8 mouse cellular contexts compared by ENCODE assay signal in genomic region chr8:4250306-4250970, GRCm38 (mm10). TPM values are rescaled to one million over a fixed set of nuclear protein-coding genes. Genes with fewer than 3 reads are reported as not detected.
A peak's percentile ranks its signal among the peaks of the same experiment; 100 is the strongest.
DNase-seq lines count a peak whose midpoint lies in the region; ATAC-seq lines count a peak whose summit lies in the region.

No protein-coding gene starts in this region.

- H3K27me3 ChIP-seq in hindbrain, embryonic 14.5 days (ENCODE audit: control insufficient read depth, insufficient read depth, low read length): no peaks in the 10 kb centered on the region

- no peak overlapping the region for H3K27ac ChIP-seq in hindbrain, embryonic 14.5 days

- 30% methylated on average over 26 of the region's 26 CpGs for WGBS in hindbrain, embryonic 14.5 days

- DNase-seq in T-cell, adult 2 months (ENCODE audit: low spot score): peak; percentile 84
- peak; percentile 79 for DNase-seq in cerebellum, adult 8-10 months
- peak; percentile 79 for DNase-seq in hindbrain, embryonic 14.5 days (ENCODE audit: low spot score)
- DNase-seq in left cerebral cortex, adult 11 months (ENCODE audit: low spot score): peak; percentile 70
- peak; percentile 85 for DNase-seq in right cerebral cortex, postnatal 25 days
- peak; percentile 75 to 89 for DNase-seq in urinary bladder, postnatal 4 days (ENCODE audit: low spot score in 2 of 2)

- peak; percentile 55 for ATAC-seq in frontal cortex, adult (ENCODE audit: low TSS enrichment)
- 0 out of 2 replicates have a peak, but pooled peaks have one; percentile 3 for ATAC-seq in hindbrain, embryonic 14.5 days (ENCODE audit: low FRiP score)
- ATAC-seq in megakaryocyte, adult 5-6 weeks (ENCODE audit: poor library complexity, severe bottlenecking): peak; percentile 73

- peaks cover 47% of the 10 kb centered on the region for H3K36me3 ChIP-seq in hindbrain, embryonic 14.5 days (replicated peaks; ENCODE audit: control insufficient read depth, insufficient read depth)

- peaks cover 18% of the 10 kb centered on the region for H3K4me1 ChIP-seq in hindbrain, embryonic 14.5 days (replicated peaks; ENCODE audit: control insufficient read depth, insufficient read depth, low read length)

- 0 out of 2 replicates have a peak overlapping the region, but pooled peaks have one; percentile 7 for H3K9ac ChIP-seq in hindbrain, embryonic 14.5 days

- H3K4me2 ChIP-seq in hindbrain, embryonic 14.5 days (replicated peaks): no peak overlapping the region

- H3K4me3 ChIP-seq in hindbrain, embryonic 14.5 days (replicated peaks; ENCODE audit: low read length): no peak overlapping the region

- H3K9me3 ChIP-seq in hindbrain, embryonic 14.5 days (ENCODE audit: control insufficient read depth, low read length): no peaks in the 10 kb centered on the region

RNA-seq across cellular contexts. Expression of gene Tgfbr3l, which starts 2.4 kb away (rescaled TPM):
- polyA plus RNA-seq in hindbrain, embryonic 14.5 days (2014; fragmentation: Nextera tagmentation; extraction: Ambion mirVana): 2.5 and 3.3 TPM in 2 replicates
- total RNA-seq in megakaryocyte, adult 5-6 weeks (2015): 1.5 and 2.1 TPM in 2 replicates
- 0.44 and 2.5 TPM in 2 replicates for total RNA-seq in megakaryocyte, adult 5-6 weeks (2017)

RNA-seq across cellular contexts. Expression of gene Snapc2, which starts 2.4 kb away (rescaled TPM):
- polyA plus RNA-seq in hindbrain, embryonic 14.5 days (2014; fragmentation: Nextera tagmentation; extraction: Ambion mirVana): 62.3 and 65.1 TPM in 2 replicates
- 17.1 and 19.3 TPM in 2 replicates for total RNA-seq in megakaryocyte, adult 5-6 weeks (2015)
- total RNA-seq in megakaryocyte, adult 5-6 weeks (2017): 6.0 and 8.6 TPM in 2 replicates

RNA-seq across cellular contexts. Expression of gene Ctxn1, which starts 8.6 kb away (rescaled TPM):
- 219 and 235 TPM in 2 replicates for polyA plus RNA-seq in hindbrain, embryonic 14.5 days (2014; fragmentation: Nextera tagmentation; extraction: Ambion mirVana)
- total RNA-seq in megakaryocyte, adult 5-6 weeks (2015): 0.91 and 1.9 TPM in 2 replicates
- 0.15 TPM in 1 of 2 replicates, not detected in the other for total RNA-seq in megakaryocyte, adult 5-6 weeks (2017)

RNA-seq across cellular contexts. Expression of gene Gm49320, which starts 11.8 kb away (rescaled TPM):
- 1.0 and 1.6 TPM in 2 replicates for polyA plus RNA-seq in hindbrain, embryonic 14.5 days (2014; fragmentation: Nextera tagmentation; extraction: Ambion mirVana)
- not detected in 2 replicates for total RNA-seq in megakaryocyte, adult 5-6 weeks (2015)
- total RNA-seq in megakaryocyte, adult 5-6 weeks (2017): 0.12 TPM in 1 of 2 replicates, not detected in the other

RNA-seq across cellular contexts. Expression of gene Map2k7, which starts 11.9 kb away (rescaled TPM):
- polyA plus RNA-seq in hindbrain, embryonic 14.5 days (2014; fragmentation: Nextera tagmentation; extraction: Ambion mirVana): 19.5 and 21.4 TPM in 2 replicates
- 24.6 and 32.4 TPM in 2 replicates for total RNA-seq in megakaryocyte, adult 5-6 weeks (2015)
- 27.1 and 32.4 TPM in 2 replicates for total RNA-seq in megakaryocyte, adult 5-6 weeks (2017)

Comparison
In these comparisons a context has a peak if more than half of its experiments do, and no peak if none do; other contexts are left out.
1. ATAC-seq: peak in every context shown above with its lines; median percentile 73 in megakaryocyte, adult 5-6 weeks; 55 in frontal cortex, adult; 3 in hindbrain, embryonic 14.5 days.